Mouse (Mus musculus) CH12.LX (cell line): ENCODE measurements at regions not wholly inside any gene's neighbourhood (a gene's known extent, or its start where the extent isn't known, plus 50 kb on each side); places are given as distances from the start of the nearest gene placed in this dataset.

Experiments used
- DNase-seq: peaks from one replicate; pipeline ENCODE4 v3.0.0-alpha.2; 2013; ENCODE audit errors: extremely low read depth
- H3K27ac ChIP-seq: 2 replicates; pipeline ENCODE4 v1.5.1; 2012; ENCODE audit warnings: low read depth, mild to moderate bottlenecking, control low read depth, moderate library complexity; ENCODE audit not compliant: insufficient read depth
- H3K27me3 ChIP-seq: replicated peaks from 2 replicates; pipeline ENCODE3; 2012; ENCODE audit warnings: inconsistent platforms
- H3K36me3 ChIP-seq, 2 experiments: replicated peaks in 1 of 2; 2 replicates each; pipeline versions ENCODE3 to v1.6.1; 2012; ENCODE audit warnings: inconsistent platforms in 1 of 2, low read length in 1 of 2, mild to moderate bottlenecking in 1 of 2, mixed read lengths in 1 of 2, moderate library complexity in 1 of 2; ENCODE audit not compliant: control insufficient read depth in 1 of 2, insufficient read depth in 1 of 2
- H3K4me1 ChIP-seq, 2 experiments: 2 replicates each; pipeline ENCODE4 v1.6.1; 2012; ENCODE audit warnings: inconsistent platforms in 1 of 2, moderate library complexity in 1 of 2; ENCODE audit not compliant: insufficient read depth in 2 of 2, control insufficient read depth in 1 of 2
- H3K4me2 ChIP-seq: 2 replicates; pipeline ENCODE4 v1.6.1; 2012; ENCODE audit warnings: low read depth, mild to moderate bottlenecking, control low read depth; ENCODE audit not compliant: poor library complexity, insufficient read depth, severe bottlenecking
- H3K4me3 ChIP-seq, 3 experiments: fragments of 150-350 bp in 1 of 3; sonication (generic) in 1 of 3; replicated peaks in 1 of 3; 2 replicates each; pipeline versions ENCODE3 to v1.5.1; 2011 to 2012; ENCODE audit warnings: low read depth in 2 of 3, low read length in 2 of 3, mild to moderate bottlenecking in 2 of 3, moderate library complexity in 2 of 3, control low read depth in 1 of 3, improper control_type of control experiment in 1 of 3, inconsistent platforms in 1 of 3, mixed read lengths in 1 of 3; ENCODE audit not compliant: poor library complexity in 1 of 3
- H3K79me2 ChIP-seq: replicated peaks from 2 replicates; pipeline ENCODE4 v1.6.1; 2012; ENCODE audit warnings: mild to moderate bottlenecking, moderate library complexity; ENCODE audit not compliant: control insufficient read depth, poor library complexity, insufficient read depth, severe bottlenecking; ENCODE audit errors: extremely low read depth
- H3K9ac ChIP-seq: 2 replicates; pipeline ENCODE4 v1.6.1; 2012; ENCODE audit warnings: low read depth, mild to moderate bottlenecking, control low read depth, moderate library complexity; ENCODE audit not compliant: insufficient read depth
- H3K9me3 ChIP-seq: replicated peaks from 2 replicates; pipeline ENCODE3; 2012; ENCODE audit warnings: low read length, inconsistent platforms, mixed read lengths
- CTCF ChIP-seq, 2 experiments: IDR thresholded peaks in 1 of 2; conservative IDR thresholded peaks in 1 of 2; 2 replicates each; pipeline ENCODE4 v1.5.1; 2011 to 2012; ENCODE audit warnings: low read depth in 2 of 2, low read length in 2 of 2, improper control_type of control experiment in 1 of 2, inconsistent platforms in 1 of 2, mild to moderate bottlenecking in 1 of 2, moderate library complexity in 1 of 2
- ELF1 ChIP-seq: IDR thresholded peaks from 2 replicates; pipeline ENCODE4 v1.6.1; 2014; ENCODE audit warnings: low read depth, mild to moderate bottlenecking, inconsistent platforms, low read length, improper control_type of control experiment
- ETS1 ChIP-seq: conservative IDR thresholded peaks from 2 replicates; pipeline ENCODE4 v1.6.1; 2012; ENCODE audit warnings: low read depth, mild to moderate bottlenecking, inconsistent platforms, low read length, improper control_type of control experiment, moderate library complexity
- GABPA ChIP-seq: IDR thresholded peaks from 2 replicates; pipeline ENCODE4 v1.6.1; 2012; ENCODE audit warnings: low read depth, low read length, improper control_type of control experiment, inconsistent platforms; ENCODE audit not compliant: insufficient replicate concordance
- JUND ChIP-seq: conservative IDR thresholded peaks from 2 replicates; pipeline ENCODE4 v1.6.1; 2011; ENCODE audit warnings: low read depth, low read length, improper control_type of control experiment
- KAT2A ChIP-seq: IDR thresholded peaks from 2 replicates; pipeline ENCODE4 v1.6.1; 2012; ENCODE audit warnings: low read length, improper control_type of control experiment, inconsistent platforms; ENCODE audit not compliant: insufficient replicate concordance
- MAFK ChIP-seq: IDR thresholded peaks from 2 replicates; pipeline ENCODE4 v1.6.1; 2011; ENCODE audit warnings: low read length, improper control_type of control experiment; ENCODE audit not compliant: insufficient replicate concordance
- MAZ ChIP-seq: IDR thresholded peaks from 2 replicates; pipeline ENCODE4 v1.6.1; 2012; ENCODE audit warnings: low read depth, mild to moderate bottlenecking, inconsistent platforms, low read length, improper control_type of control experiment, moderate library complexity
- MEF2A ChIP-seq: IDR thresholded peaks from 2 replicates; pipeline ENCODE4 v1.6.1; 2014; ENCODE audit warnings: low read depth, mild to moderate bottlenecking, inconsistent platforms, low read length, improper control_type of control experiment, borderline replicate concordance
- MXI1 ChIP-seq: IDR thresholded peaks from 2 replicates; pipeline ENCODE4 v1.6.1; 2011; ENCODE audit warnings: mild to moderate bottlenecking, low read depth, low read length, improper control_type of control experiment
- MYC ChIP-seq: IDR thresholded peaks from 2 replicates; pipeline ENCODE4 v1.6.1; 2011; ENCODE audit warnings: low read depth, mild to moderate bottlenecking, improper control_type of control experiment, low read length
- RAD21 ChIP-seq: IDR thresholded peaks from 2 replicates; pipeline ENCODE4 v1.6.1; 2011; ENCODE audit warnings: low read depth, mild to moderate bottlenecking, low read length, improper control_type of control experiment, moderate library complexity
- SIN3A ChIP-seq: IDR thresholded peaks from 2 replicates; pipeline ENCODE4 v1.6.1; 2012; ENCODE audit warnings: low read length, improper control_type of control experiment, inconsistent platforms
- TBP ChIP-seq: conservative IDR thresholded peaks from 2 replicates; pipeline ENCODE4 v1.6.1; 2011; ENCODE audit warnings: low read depth, low read length, improper control_type of control experiment
- USF2 ChIP-seq: conservative IDR thresholded peaks from 2 replicates; pipeline ENCODE4 v1.6.1; 2011; ENCODE audit warnings: low read depth, low read length, improper control_type of control experiment
- ZKSCAN1 ChIP-seq: IDR thresholded peaks from 2 replicates; pipeline ENCODE4 v1.6.1; 2012; ENCODE audit warnings: low read depth, inconsistent platforms, low read length, improper control_type of control experiment, borderline replicate concordance
- ZNF384 ChIP-seq: IDR thresholded peaks from 2 replicates; pipeline ENCODE4 v1.6.1; 2012; ENCODE audit warnings: low read depth, low read length, improper control_type of control experiment, inconsistent platforms
- dilution Hi-C: fragments of 300-500 bp; cut with MboI; formaldehyde crosslinking; loops from 2 replicates; pipeline ENCODE4 v1.14.3; 2020; ENCODE audit warnings: low sequenced_read_pairs; ENCODE audit not compliant: extremely low pct_unique_long_range_greater_than_20kb, extremely low pct_ligation_motif_present
- in situ Hi-C: fragments of 300-500 bp; cut with MboI; formaldehyde crosslinking; loops from 3 replicates; pipeline ENCODE4 v1.14.3; 2019; ENCODE audit warnings: low sequenced_read_pairs, low pct_ligation_motif_present, low pct_unique_long_range_greater_than_20kb, mixed read lengths

DNA sequence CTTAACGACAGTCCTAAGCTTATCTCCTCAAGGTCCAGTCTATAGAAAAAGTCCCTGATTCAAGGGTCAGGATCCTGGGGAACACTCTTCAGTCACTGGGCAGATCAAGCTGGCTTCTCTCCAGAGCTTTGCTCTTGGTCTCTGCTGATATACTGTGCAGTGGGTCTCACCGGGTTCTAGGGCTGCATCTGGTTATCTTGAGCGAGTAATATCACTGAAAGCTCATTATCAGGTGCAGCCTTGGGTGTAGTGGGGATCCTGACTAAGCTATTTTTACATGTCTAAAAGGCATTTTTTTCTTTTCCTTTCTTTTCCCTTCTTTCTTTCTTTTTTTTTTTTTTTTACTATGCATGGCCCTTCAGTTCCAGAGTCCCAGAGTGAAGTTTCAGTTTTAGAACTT lies 84.1 kb upstream of the Plcl2 start:
- no peaks in the 10 kb centered on the region for H3K27me3 ChIP-seq
- dilution Hi-C loops: no loop called here
- TF ChIP-seq SIN3A: no peak
- no peak for TF ChIP-seq USF2
- TF ChIP-seq ELF1: no peak
- no peak for TF ChIP-seq TBP
- no peak for TF ChIP-seq ZKSCAN1
- TF ChIP-seq ETS1: no peak
- TF ChIP-seq JUND: no peak
- no peak for TF ChIP-seq MAZ
- TF ChIP-seq GABPA: no peak
- TF ChIP-seq KAT2A: no peak
- TF ChIP-seq RAD21: no peak
- no peak for TF ChIP-seq MEF2A
- TF ChIP-seq MYC: no peak
- no peak for TF ChIP-seq ZNF384
- H3K4me1 ChIP-seq: no peaks in the 10 kb centered on the region
- H3K9ac ChIP-seq: no peak overlapping the region
- no peak for DNase-seq
- H3K79me2 ChIP-seq: no peaks in the 10 kb centered on the region
- H3K4me3 ChIP-seq: no peak overlapping the region
- H3K9me3 ChIP-seq: peaks cover 2% of the 10 kb centered on the region
- H3K4me2 ChIP-seq: no peak overlapping the region
- no peak overlapping the region for H3K27ac ChIP-seq
- in situ Hi-C loops: no loop called here
- no peaks in the 10 kb centered on the region for H3K36me3 ChIP-seq

DNA sequence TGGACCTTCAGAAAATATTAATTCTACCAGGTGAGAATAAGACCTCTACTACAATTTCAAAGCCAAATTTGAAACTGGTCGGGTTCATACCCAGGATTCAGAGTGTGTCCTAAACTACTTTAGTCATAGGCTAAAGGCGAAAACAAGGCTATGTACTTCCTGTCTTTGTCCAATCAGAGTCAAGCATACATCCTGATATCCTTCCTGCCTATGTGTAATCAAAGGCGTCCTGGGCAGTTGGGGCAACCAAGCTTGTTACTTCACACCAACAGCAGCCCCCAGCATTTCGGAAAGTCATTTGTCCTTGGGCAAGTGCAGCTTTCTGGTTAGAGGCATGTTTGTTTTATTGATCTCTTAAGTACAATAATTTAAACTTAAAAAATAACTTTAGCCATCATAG lies 83.7 kb upstream of the Plcl2 start:
- no peak for DNase-seq
- Histone ChIP-seq H3K4me1 (no peaks in the 10 kb centered on the region), H3K9ac (no peak overlapping the region), H3K9me3 (peaks cover 2% of the 10 kb centered on the region), H3K79me2 (no peaks in the 10 kb centered on the region), H3K4me2 (no peak overlapping the region)
- TF ChIP-seq MXI1 (no peak), CTCF (conservative IDR thresholded peaks at IDR 0.05 in 1 of 2, IDR thresholded peaks at IDR 0.05 in 1 of 2; ENCODE audit: low read depth in 2 of 2, low read length in 2 of 2) (no peak), MAFK (no peak)
- TF ChIP-seq, all 38 proteins: peak for 0
- Histone ChIP-seq H3K27ac (no peak overlapping the region), H3K4me3 (no peak overlapping the region), H3K36me3 (no peaks in the 10 kb centered on the region), H3K27me3 (no peaks in the 10 kb centered on the region)
- dilution Hi-C loops: no loop called here
- in situ Hi-C loops: no loop called here
